Mouse (Mus musculus) olfactory bulb, adult 2 months (tissue): ENCODE results near the gene Bricd5. TPM values are rescaled to one million over a fixed set of nuclear protein-coding genes. Genes with fewer than 3 reads are reported as not detected.

ENCODE experiments used
- H3K27ac ChIP-seq: fragments of 200-500 bp; 2 replicates; pipeline ENCODE4 v1.5.1; 2012; ENCODE audit warnings: low read depth, low read length; ENCODE audit not compliant: insufficient read depth
- H3K4me1 ChIP-seq: fragments of 200-500 bp; 2 replicates; pipeline ENCODE4 v1.6.1; 2012; ENCODE audit warnings: low read length; ENCODE audit not compliant: control insufficient read depth, insufficient read depth
- H3K4me3 ChIP-seq: fragments of 200-500 bp; 2 replicates; pipeline ENCODE4 v1.5.1; 2012; ENCODE audit warnings: mild to moderate bottlenecking, low read depth, low read length, moderate library complexity; ENCODE audit not compliant: insufficient read depth
- CTCF ChIP-seq: fragments of 200-500 bp; IDR thresholded peaks from 2 replicates; pipeline ENCODE4 v1.5.1; 2012; ENCODE audit warnings: low read depth, mild to moderate bottlenecking, low read length, moderate library complexity; ENCODE audit not compliant: insufficient read depth
- POLR2A ChIP-seq: fragments of 200-500 bp; IDR thresholded peaks from 2 replicates; pipeline ENCODE4 v1.6.1; 2012; ENCODE audit warnings: mild to moderate bottlenecking, low read depth, low read length, moderate library complexity; ENCODE audit not compliant: insufficient read depth
- WGBS: fragments of 180-500 bp; shearing (Covaris S2); methylation state at CpG from one replicate; pipeline ENCODE4 v1.1.7; 2018; 5-methylcytosine and 5-hydroxymethylcytosine counted together
- polyA plus RNA-seq: library from polyadenylated mRNA; stranded (reverse); fragments of >200 nt; gene quantifications from 2 replicates; pipeline ENCODE4 v1.2.4, GENCODE M21; 2012; ENCODE audit warnings: low replicate concordance; ENCODE audit not compliant: missing spikeins, insufficient read depth, insufficient read length

Bricd5 gene
- polyA plus RNA-seq, 1 experiment: not detected

GRCm38 (mm10) chr17:24461580-24461979, 12.1 kb upstream of the Bricd5 start:
- TF ChIP-seq POLR2A (no peak), CTCF (no peak)
- H3K4me1 ChIP-seq: peaks cover 2% of the 10 kb centered on the region; the same call in 1 of the 2 replicates
- H3K4me3 ChIP-seq: no peak overlapping the region
- WGBS: 76% methylated on average over 2 of the region's 2 CpGs
- H3K27ac ChIP-seq: no peak overlapping the region

DNA sequence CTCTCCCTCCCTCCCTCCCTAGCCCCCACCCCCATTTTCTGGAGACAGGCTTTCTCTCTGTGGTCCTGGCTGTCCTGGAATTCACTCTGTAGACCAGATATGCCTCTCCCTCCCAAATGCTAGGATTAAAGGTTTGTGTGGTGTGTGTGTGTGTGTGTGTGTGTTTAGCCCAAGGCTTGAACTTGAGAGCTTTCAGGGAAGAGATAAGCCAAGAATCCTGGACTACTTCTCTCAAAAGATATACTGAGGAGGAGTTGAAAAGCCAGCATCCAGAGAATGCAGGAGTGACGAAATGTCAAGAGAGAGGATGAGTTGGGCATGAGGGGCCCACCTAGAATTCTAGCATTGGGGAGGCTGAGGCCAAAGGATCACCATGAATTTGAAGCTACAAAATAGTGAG, 10.8 kb upstream of the Bricd5 start:
- 100% methylated on average over 1 of the region's 1 CpGs for WGBS
- H3K4me1 ChIP-seq: peaks cover 2% of the 10 kb centered on the region; the same call in 1 of the 2 replicates
- H3K27ac ChIP-seq: no peak overlapping the region
- no peak for TF ChIP-seq POLR2A
- H3K4me3 ChIP-seq: no peak overlapping the region

- H3K4me3 ChIP-seq: no peak overlapping the region
- H3K4me1 ChIP-seq: peaks cover 2% of the 10 kb centered on the region; the same call in 1 of the 2 replicates
- H3K27ac ChIP-seq: no peak overlapping the region
- TF ChIP-seq POLR2A (no peak), CTCF (no peak)
- 48% methylated on average over 6 of the region's 6 CpGs for WGBS
Observed at GRCm38 (mm10) chr17:24463374-24464133, 10.1 kb upstream of the Bricd5 start.

DNA sequence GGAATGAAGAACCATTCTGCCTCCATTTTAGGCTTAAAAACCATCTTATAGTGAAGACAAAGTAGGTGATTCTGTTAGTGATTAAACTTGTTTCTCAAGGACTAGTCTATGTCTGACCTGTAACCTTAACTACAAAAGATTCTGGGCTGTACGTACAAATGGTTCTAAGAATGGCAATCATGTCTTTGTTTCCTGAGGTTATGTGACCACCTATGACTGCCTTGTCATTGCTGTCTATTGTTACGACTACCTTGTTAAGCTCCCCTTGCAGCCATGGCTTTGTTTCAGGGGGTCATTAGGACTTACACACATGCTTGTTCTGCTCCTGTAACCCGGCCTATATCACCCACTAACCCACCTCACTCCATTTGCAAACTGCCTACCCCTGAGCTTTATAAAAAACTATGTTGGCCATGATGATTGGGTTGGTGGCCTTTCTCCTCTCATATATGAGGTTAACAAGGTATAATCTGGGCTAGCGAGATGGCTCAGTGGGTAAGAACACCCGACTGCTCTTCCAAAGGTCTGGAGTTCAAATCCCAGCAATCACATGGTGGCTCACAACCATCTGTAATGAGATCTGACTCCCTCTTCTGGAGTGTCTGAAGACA, 4.9 kb upstream of the Bricd5 start:
- 93% methylated on average over 5 of the region's 5 CpGs for WGBS
- no peak overlapping the region for H3K4me3 ChIP-seq
- H3K4me1 ChIP-seq: peaks cover 23% of the 10 kb centered on the region
- H3K27ac ChIP-seq: no peak overlapping the region
- TF ChIP-seq POLR2A: no peak
- TF ChIP-seq CTCF: no peak

GRCm38 (mm10) chr17:24469336-24469909, 4.3 kb upstream of the Bricd5 start:
- Histone ChIP-seq H3K27ac (peak overlapping the region; percentile 81), H3K4me1 (peaks cover 29% of the 10 kb centered on the region), H3K4me3 (peak overlapping the region; percentile 76)
- TF ChIP-seq POLR2A (no peak), CTCF (no peak)
- 19% methylated on average over 7 of the region's 7 CpGs for WGBS

GRCm38 (mm10) chr17:24469910-24470602, 3.6 kb upstream of the Bricd5 start, which contains the start of the genes E4f1 and Pgp:
E4f1 (minus strand) TSS chr17:24470313.
Pgp (plus strand) TSS chr17:24470392.
- Histone ChIP-seq H3K4me1 (peaks cover 35% of the 10 kb centered on the region), H3K27ac (peak within 1 kb of the TSS; percentile 81), H3K4me3 (peak within 1 kb of the TSS; percentile 76)
- TF ChIP-seq POLR2A (peak; percentile 74), CTCF (no peak)
- whole genome bisulfite sequencing: under 1% methylated on average over 69 of the region's 75 CpGs

GRCm38 (mm10) chr17:24470701-24471527, 2.8 kb upstream of the Bricd5 start:
- Histone ChIP-seq H3K4me1 (peaks cover 35% of the 10 kb centered on the region), H3K4me3 (peak overlapping the region; percentile 76), H3K27ac (peak overlapping the region; percentile 43)
- under 1% methylated on average over 68 of the region's 68 CpGs for WGBS
- TF ChIP-seq CTCF (no peak), POLR2A (no peak)

- peaks cover 36% of the 10 kb centered on the region for H3K4me1 ChIP-seq
- peak overlapping the region; percentile 39 for H3K27ac ChIP-seq
- 55% methylated on average over 4 of the region's 4 CpGs for WGBS
- peak overlapping the region; percentile 19 for H3K4me3 ChIP-seq
- 0 out of 2 replicates have a peak, but pooled peaks have one; percentile 29 for TF ChIP-seq POLR2A
- TF ChIP-seq CTCF: no peak
Observed at GRCm38 (mm10) chr17:24472512-24472911, 1.2 kb upstream of the Bricd5 start.
